Mouse (Mus musculus): ENCODE data around the gene Hsf4. TPM values are rescaled to one million over a fixed set of nuclear protein-coding genes. Genes with fewer than 3 reads are reported as not detected.
A peak's percentile ranks its signal among the peaks of the same experiment; 100 is the strongest.

The Hsf4 gene
- total and polyA plus RNA-seq, 2 experiments from 2014 or later: 0.34 TPM; not detected in 1

DNA sequence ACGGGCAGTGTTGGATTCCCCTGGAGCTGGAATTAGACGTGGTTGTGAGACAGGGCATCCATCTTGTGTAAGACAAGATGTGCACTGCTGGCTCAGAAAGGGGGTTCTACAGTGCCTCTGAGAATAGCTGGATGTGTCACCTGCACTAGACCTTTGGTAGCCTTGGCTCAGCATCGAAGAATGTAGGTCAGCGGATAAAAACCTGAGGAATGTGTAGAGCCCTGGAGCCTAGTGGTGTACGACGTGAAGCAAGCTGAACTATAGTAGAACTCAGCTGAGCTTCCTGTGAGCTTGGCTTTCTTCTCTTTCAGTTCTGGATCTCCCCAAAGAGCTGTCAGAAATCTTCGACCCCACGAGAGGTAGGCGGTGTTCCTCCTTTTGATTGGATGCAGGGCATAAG, 34.3 kb downstream of the Hsf4 start:
- H3K27ac ChIP-seq (ENCODE audit: low read depth): peak overlapping the region; percentile 46; the same call in 1 of the 2 replicates
- 49% methylated on average over 9 of the region's 9 CpGs for WGBS
- ATAC-seq (ENCODE audit: insufficient read depth, low read depth): peak; percentile 34; the same call in 1 of the 2 replicates
- H3K4me1 ChIP-seq (ENCODE audit: control insufficient read depth, insufficient read depth): peaks cover 25% of the 10 kb centered on the region
- H3K36me3 ChIP-seq (replicated peaks; ENCODE audit: control insufficient read depth, insufficient read depth, low read length): peaks cover 52% of the 10 kb centered on the region
- TF ChIP-seq EP300 (IDR thresholded peaks at IDR 0.05; ENCODE audit: low read depth): no peak
- no peak for TF ChIP-seq CTCF (IDR thresholded peaks at IDR 0.05; ENCODE audit: low read depth)
- H3K27me3 ChIP-seq (ENCODE audit: control insufficient read depth, insufficient read depth, low read length): no peaks in the 10 kb centered on the region
- H3K4me2 ChIP-seq (ENCODE audit: low read depth, low read length): no peak overlapping the region
- no peak for DNase-seq (ENCODE audit: low spot score)
- H3K9me3 ChIP-seq (replicated peaks; ENCODE audit: control insufficient read depth, low read length): no peaks in the 10 kb centered on the region
- H3K9ac ChIP-seq (replicated peaks; ENCODE audit: low read depth, low read length): no peak overlapping the region
- H3K4me3 ChIP-seq (ENCODE audit: low read depth, low read length): no peak overlapping the region

DNA sequence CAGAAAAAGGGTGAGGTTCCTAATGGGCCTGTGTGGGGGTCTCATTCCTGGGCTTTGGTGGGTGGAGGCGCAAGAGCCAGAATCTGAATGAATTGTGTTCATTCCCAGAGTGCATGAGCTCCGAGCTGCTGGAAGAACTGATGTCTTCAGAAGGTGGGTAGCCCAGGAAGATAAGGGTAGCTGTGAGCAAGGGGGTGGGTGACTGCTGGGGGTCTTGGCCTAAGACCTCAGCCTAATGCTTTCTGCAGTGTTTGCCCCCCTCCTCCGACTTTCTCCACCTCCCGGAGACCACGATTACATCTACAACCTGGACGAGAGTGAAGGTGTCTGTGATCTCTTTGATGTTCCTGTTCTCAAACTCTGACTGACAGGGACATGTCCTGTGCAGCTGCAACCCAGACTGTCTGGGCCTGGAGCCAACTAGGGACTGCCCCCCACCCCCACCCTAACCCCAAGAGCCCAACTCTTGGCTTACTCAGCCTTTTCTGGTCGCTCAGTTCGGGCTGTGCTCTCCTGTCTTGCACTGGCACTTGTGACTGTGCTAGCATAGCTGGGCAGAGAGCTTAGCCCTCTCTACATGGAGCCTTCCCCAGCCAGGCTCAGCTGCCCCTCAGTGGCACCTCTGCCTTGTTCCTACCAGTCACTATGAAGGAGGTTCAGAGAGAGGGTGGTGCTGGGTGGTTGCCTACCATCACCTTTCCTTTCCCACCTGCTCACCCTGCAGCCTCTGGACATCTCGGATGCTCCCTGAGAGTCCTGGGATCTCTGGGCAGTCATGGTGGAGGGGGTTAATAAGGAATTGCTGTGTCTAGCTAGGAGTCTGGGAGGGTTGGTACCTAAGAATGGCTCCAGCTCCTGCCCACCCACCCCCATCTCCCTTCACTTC, 35.0 kb downstream of the Hsf4 start:
- 33% methylated on average over 9 of the region's 9 CpGs for WGBS
- Histone ChIP-seq H3K36me3 (replicated peaks; ENCODE audit: control insufficient read depth, insufficient read depth, low read length) (peaks cover 54% of the 10 kb centered on the region), H3K4me3 (ENCODE audit: low read depth, low read length) (no peak overlapping the region), H3K4me1 (ENCODE audit: control insufficient read depth, insufficient read depth) (peaks cover 24% of the 10 kb centered on the region; the same call in 1 of the 2 replicates), H3K27me3 (ENCODE audit: control insufficient read depth, insufficient read depth, low read length) (no peaks in the 10 kb centered on the region), H3K27ac (ENCODE audit: low read depth) (peak overlapping the region; percentile 66; the same call in 1 of the 2 replicates), H3K4me2 (ENCODE audit: low read depth, low read length) (no peak overlapping the region), H3K9me3 (replicated peaks; ENCODE audit: control insufficient read depth, low read length) (no peaks in the 10 kb centered on the region), H3K9ac (replicated peaks; ENCODE audit: low read depth, low read length) (no peak overlapping the region)
- DNase-seq (ENCODE audit: low spot score) (no peak), ATAC-seq (ENCODE audit: insufficient read depth, low read depth) (peak; percentile 22; the same call in 1 of the 2 replicates)
- TF ChIP-seq CTCF (IDR thresholded peaks at IDR 0.05; ENCODE audit: low read depth) (no peak), EP300 (IDR thresholded peaks at IDR 0.05; ENCODE audit: low read depth) (no peak)

DNA sequence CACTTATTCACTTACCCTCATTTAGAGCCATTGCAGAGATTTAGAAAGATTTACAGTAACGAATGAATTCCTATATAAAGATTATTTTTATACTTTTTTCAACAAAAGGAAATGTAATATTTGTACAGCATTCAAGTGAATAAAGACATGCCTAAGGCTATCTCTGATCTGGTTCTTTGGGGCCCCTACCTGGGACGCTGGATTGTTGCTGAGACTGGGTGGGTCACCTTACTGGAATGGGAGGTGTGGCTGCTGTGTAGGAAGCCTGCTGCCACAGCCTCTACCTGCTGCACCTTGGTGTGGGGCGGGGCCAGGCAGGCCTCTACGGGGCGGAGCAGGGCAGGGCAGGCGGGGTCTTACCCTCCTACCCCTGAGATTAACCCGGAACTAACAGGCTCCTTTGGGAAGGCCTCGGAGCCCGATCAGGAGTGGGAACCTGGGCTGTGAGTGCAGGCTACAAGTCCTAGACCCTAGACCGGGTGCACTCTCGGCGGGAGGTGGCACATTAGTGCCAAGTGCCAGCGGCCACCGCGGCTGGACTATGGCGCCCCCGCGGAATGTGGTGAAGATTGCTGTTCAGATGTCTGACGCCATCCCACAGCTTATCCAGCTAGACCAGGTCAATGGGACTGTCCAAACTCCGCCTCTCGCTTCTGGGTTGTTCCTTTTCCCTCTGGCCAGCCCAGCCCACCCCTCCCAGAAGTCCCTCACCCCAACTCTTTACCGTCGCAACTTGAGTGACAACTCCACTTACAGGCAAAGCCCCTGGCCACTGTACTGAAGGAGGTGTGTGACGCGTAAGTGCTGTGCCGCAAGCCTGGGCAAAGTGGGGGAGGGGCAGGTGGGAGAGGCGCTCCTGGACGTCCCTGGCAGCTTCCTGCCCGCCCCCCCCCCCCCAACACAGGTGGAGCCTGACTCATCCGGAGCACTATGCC, 35.9 kb downstream of the Hsf4 start, which contains the start of gene Elmo3:
Gene Elmo3, plus strand, starts transcription at position 391 of the 935 bp plus-strand sequence.
- ATAC-seq (ENCODE audit: insufficient read depth, low read depth) (peak; percentile 56), DNase-seq (ENCODE audit: low spot score) (peak; percentile 65)
- Histone ChIP-seq H3K9ac (replicated peaks; ENCODE audit: low read depth, low read length) (peak within 1 kb of the TSS; percentile 56), H3K27ac (ENCODE audit: low read depth) (peak within 1 kb of the TSS; percentile 66), H3K4me2 (ENCODE audit: low read depth, low read length) (peak within 1 kb of the TSS; percentile 76), H3K4me1 (ENCODE audit: control insufficient read depth, insufficient read depth) (peaks cover 24% of the 10 kb centered on the region; the same call in 1 of the 2 replicates), H3K36me3 (replicated peaks; ENCODE audit: control insufficient read depth, insufficient read depth, low read length) (peaks cover 47% of the 10 kb centered on the region), H3K4me3 (ENCODE audit: low read depth, low read length) (peak within 1 kb of the TSS; percentile 40), H3K9me3 (replicated peaks; ENCODE audit: control insufficient read depth, low read length) (no peaks in the 10 kb centered on the region), H3K27me3 (ENCODE audit: control insufficient read depth, insufficient read depth, low read length) (no peaks in the 10 kb centered on the region)
- TF ChIP-seq EP300 (IDR thresholded peaks at IDR 0.05; ENCODE audit: low read depth) (no peak), CTCF (IDR thresholded peaks at IDR 0.05; ENCODE audit: low read depth) (no peak)
- WGBS: 7% methylated on average over 29 of the region's 30 CpGs

DNA sequence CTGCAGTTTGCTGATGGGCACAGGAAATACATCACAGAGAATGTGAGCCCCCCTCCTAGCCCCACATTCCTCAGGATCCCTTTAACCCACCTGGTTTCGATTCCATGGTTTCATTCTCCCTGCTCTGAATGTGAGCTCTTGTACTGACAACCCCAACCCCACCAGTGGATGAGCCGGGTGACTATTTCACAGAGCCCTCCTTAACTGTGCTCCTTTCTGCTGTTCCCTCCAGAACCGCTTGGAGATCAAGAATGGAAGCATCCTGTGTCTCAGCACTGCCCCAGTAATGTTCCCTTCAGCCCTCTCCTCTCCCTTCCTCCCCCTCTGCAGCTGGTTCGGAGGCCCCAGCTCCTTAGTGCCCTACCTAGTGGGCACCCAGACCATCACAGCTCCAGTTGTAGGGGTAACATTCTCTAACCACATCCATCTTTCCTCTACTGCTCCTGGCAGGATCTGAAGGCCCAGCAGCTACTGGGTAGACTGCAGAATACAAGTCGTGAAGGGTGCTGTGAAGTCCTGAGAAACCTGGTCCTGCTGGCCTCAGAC, 36.6 kb downstream of the Hsf4 start:
- peak overlapping the region; percentile 76 for H3K4me2 ChIP-seq (ENCODE audit: low read depth, low read length)
- no peaks in the 10 kb centered on the region for H3K9me3 ChIP-seq (replicated peaks; ENCODE audit: control insufficient read depth, low read length)
- no peak overlapping the region for H3K9ac ChIP-seq (replicated peaks; ENCODE audit: low read depth, low read length)
- DNase-seq (ENCODE audit: low spot score) (no peak), ATAC-seq (ENCODE audit: insufficient read depth, low read depth) (peak; percentile 12; the same call in 1 of the 2 replicates)
- TF ChIP-seq CTCF (IDR thresholded peaks at IDR 0.05; ENCODE audit: low read depth) (no peak), EP300 (IDR thresholded peaks at IDR 0.05; ENCODE audit: low read depth) (no peak)
- peak overlapping the region; percentile 66 for H3K27ac ChIP-seq (ENCODE audit: low read depth)
- peaks cover 24% of the 10 kb centered on the region; the same call in 1 of the 2 replicates for H3K4me1 ChIP-seq (ENCODE audit: control insufficient read depth, insufficient read depth)
- WGBS: 40% methylated on average over 5 of the region's 5 CpGs
- peak overlapping the region; percentile 40 for H3K4me3 ChIP-seq (ENCODE audit: low read depth, low read length)
- H3K27me3 ChIP-seq (ENCODE audit: control insufficient read depth, insufficient read depth, low read length): no peaks in the 10 kb centered on the region
- H3K36me3 ChIP-seq (replicated peaks; ENCODE audit: control insufficient read depth, insufficient read depth, low read length): peaks cover 39% of the 10 kb centered on the region

DNA sequence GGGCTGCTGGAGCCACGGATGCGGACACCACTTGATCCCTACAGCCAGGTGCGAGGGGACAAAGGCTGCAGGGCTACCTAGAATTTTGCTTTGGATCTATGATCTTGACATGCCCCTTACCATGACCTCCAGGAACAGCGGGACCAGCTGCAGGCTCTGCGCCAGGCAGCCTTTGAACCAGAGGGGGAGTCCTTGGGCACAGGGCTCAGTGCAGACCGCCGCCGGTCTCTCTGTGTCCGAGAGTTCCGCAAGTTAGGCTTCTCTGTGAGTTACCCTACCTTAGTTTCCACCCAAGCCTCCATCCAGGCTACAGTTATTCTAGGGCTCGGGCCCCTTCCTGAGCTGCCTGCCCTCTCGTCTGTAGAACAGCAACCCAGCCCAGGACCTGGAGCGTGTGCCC, 38.1 kb downstream of the Hsf4 start:
- DNase-seq (ENCODE audit: low spot score): no peak
- Histone ChIP-seq H3K27ac (ENCODE audit: low read depth) (no peak overlapping the region), H3K9me3 (replicated peaks; ENCODE audit: control insufficient read depth, low read length) (no peaks in the 10 kb centered on the region), H3K9ac (replicated peaks; ENCODE audit: low read depth, low read length) (no peak overlapping the region), H3K27me3 (ENCODE audit: control insufficient read depth, insufficient read depth, low read length) (no peaks in the 10 kb centered on the region), H3K36me3 (replicated peaks; ENCODE audit: control insufficient read depth, insufficient read depth, low read length) (peaks cover 31% of the 10 kb centered on the region), H3K4me2 (ENCODE audit: low read depth, low read length) (no peak overlapping the region), H3K4me1 (ENCODE audit: control insufficient read depth, insufficient read depth) (peaks cover 24% of the 10 kb centered on the region; the same call in 1 of the 2 replicates), H3K4me3 (ENCODE audit: low read depth, low read length) (no peak overlapping the region)
- no peak for TF ChIP-seq CTCF (IDR thresholded peaks at IDR 0.05; ENCODE audit: low read depth)
- TF ChIP-seq EP300 (IDR thresholded peaks at IDR 0.05; ENCODE audit: low read depth): no peak
- WGBS: 91% methylated on average over 13 of the region's 13 CpGs
- ATAC-seq (ENCODE audit: insufficient read depth, low read depth): no peak

All from heart, postnatal 0 days (tissue).